Mouse (Mus musculus) brain, adult 2 months (tissue): Measurements from ENCODE around the gene Ucn3.
"Not testable (repeated sequence)": the region's sequence is repeated elsewhere in the genome, so short reads cannot be mapped to it uniquely, and the experiment has no call there.

Source experiments
- DNase-seq: peaks from one replicate; pipeline ENCODE4 v3.0.0; 2011; ENCODE audit warnings: low read depth, low spot score

Gene Ucn3

DNA sequence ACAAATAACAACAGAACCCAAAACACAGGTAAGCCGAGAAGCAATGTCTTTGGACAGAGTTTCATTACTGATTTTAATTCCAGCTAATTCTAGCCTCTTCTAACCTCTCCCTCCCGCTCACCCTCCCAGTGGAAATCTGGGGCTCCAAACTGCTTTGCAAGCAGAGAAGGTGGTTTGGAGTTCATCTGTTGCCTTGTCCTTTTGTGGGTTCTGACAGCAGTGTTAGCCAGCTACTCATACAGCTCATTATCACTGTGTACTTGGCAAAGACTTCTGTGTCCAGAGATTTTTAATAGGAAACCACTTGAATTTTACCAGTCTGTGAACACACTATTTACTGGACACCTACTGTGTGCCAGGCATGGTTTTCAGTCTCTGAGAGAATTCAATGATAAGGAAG, at the start of gene Ucn3:
Gene Ucn3, minus strand, starts transcription at position 101 of the 400 bp plus-strand sequence.
- DNase-seq = no peak

DNA sequence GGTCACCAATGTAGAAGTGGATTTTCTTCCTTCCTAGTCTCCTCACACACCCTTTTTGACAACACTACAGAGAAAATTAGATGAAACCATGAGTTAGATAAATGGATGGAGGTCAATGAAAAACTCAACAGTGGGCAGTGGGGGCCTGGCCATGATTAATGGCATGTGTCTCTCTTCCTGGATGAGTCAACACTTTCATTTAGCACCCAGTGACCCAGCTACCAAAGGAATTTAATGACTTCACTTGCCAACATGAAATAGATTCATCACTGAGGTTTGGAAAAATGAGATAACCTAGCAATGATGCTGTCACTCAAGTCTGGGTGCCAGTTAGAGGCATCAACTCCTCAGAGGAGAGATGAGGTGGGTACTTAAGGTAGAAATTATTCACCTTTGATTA, 46.9 kb upstream of the Ucn3 start:
- no peak for DNase-seq

DNA sequence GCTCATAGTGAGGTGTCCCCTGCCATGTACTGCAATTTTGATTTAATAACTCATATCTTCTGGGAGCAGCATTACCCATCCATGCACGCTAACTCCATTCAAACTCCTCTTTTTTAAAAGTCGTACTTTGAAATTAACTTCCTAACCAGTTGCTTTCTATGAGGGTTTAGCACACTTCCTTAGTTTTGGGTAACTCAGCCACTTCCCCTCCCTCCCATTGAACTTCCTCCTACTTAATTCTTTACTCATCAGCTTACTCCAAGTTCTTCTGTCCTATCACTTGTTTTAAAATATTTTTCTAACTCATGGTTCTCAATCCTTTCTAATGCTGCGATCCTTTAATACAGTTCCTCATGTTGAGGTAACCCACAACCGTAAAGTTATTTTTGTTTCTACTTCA, 23.7 kb upstream of the Ucn3 start:
- no peak for DNase-seq

DNA sequence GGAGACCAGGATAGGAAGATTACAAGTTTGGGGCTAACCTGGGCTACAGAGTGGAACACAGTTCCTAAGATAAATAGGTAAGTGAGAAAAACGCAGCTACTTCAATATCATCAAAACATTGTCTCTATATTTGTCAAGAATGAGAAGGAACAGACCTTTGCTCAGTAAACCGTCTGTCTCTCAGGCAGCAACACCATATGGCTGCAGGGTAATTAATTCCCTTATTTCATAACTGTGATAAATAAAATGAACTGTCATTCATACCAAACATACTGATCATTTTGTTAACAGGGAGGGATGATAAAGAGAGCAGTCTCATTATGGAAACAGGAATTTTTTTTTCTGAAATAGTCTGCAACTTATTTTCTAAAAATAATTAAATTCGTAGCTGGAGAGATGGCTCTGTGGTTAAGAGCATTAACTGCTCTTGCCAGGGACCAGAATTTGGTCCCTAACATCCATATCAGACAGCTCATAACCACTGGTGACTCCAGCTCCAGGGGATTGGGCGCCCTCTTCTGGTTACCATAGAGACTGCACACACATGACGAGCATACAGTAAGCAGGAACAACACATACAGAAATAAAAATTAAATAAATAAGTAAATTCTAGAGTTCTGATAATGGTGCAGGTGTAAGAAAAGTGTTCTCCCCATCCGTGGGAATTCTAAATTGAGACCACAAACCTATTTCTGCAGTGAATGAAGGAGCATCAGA, 6.2 kb upstream of the Ucn3 start:
- peak; percentile 5 for DNase-seq

DNA sequence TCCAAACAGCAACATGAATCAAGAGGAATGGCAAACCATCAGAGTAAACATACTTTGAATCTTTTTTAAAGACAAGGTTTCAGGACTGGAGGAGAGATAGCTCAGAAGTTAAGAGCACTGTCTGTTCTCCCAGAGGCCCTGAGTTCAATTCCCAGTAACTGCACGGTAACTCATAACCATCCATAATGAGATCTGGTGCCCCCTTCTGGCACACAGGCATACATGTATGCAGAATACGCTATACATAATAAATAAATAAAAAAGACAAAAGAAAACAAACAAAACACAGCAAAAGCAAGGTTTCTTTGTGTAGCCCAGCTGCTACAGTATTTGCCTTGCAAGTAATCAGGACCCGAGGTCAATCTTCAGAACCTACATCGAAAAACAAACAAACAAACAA, 4.3 kb upstream of the Ucn3 start:
- no peak for DNase-seq

DNA sequence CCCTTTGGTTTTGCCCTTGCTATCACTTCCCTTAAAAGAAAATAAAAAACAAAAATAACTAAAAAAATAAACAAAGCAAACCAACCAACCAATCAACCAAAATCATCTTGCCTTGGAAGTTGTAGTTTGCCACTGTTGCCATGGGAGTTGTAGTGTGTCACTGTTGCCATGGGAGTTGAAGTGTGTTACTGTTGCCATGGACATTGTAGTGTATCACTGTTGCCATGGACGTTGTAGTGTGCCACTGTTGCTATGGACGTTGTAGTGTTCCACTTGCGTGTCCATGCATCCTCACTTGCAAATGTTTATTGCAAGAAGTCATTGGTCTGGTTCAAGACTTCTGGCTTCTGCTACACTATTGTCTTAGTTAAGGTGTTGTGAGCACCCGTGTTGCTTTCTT, 2.1 kb upstream of the Ucn3 start:
- no peak for DNase-seq

DNA sequence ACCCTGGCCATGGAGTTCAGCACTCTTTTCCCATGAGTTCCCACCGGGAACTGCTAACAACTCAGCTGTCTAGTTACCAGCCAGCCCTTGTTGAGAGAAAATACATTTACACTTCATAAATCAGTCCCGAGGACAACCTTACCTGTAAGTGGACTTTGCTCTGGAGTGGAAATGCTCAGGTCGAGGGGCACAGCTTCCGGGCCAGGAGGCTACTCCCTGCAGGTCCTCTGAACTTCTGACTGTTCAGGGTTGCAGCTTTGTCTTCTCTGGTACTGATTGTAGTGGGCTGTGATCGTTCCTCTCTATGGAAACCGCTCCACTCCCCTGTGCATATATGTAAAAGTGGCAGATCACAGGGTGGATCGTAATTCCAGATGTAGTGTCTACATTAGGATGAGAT, 450 bp downstream of the Ucn3 start:
- DNase-seq = no peak

DNA sequence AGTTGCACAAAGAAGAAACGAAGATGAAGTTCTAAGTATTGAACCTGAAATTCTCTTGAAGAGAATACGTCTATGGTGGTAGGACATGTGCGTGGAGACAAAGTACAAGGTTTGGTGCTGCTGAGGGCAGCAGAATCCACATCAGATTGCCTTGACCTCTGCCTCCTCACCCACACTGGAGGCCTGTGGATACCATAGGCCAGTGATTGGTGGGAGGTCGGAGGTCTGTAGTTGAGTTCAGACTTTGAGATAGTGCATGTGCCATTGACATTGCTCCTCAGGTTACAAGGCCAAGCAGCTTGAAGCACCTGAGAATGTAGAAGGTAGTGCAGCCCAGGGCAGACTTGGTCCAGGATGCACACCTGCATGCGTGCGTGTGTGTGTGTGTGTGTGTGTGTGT, 19.1 kb downstream of the Ucn3 start:
- DNase-seq = no peak

DNA sequence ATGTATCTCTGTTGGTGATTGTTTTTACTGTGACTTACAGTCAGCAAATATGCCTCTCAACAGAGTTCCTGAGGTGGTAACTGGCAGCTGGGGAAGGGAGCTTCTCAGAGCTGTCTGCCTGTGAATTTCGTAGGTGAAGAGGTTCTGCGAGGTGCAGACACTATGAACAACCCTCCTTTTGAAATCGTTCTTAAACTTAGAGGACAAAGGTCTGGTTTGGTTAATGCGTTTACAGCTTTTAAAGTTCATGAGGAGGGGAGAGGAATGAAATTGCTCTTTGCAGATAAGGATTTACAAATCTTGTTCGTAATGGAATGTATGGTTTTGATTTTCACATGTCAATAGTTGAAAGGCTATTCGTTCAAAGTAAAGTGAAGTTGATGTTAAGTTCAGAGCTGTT, 19.5 kb downstream of the Ucn3 start:
- no peak for DNase-seq

DNA sequence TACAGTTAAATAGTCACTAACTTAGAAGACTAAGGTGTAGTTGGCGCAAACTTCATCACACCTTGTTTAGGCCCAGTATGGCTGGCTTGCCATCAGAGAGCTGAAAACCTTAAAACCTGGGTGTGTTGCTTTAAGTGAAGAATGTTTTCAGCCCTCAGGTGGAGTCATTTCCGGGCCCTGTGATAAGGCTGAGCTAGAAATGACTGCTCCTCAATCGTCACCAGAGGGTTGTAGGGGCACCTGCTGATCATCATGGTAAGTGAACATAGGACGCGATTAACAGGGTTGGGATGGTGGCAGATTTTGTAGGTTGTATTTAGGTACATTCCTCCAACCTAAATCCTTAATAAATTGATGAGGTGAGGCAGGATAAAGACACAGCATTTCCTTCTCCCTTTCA, 20.7 kb downstream of the Ucn3 start:
- DNase-seq = no peak

DNA sequence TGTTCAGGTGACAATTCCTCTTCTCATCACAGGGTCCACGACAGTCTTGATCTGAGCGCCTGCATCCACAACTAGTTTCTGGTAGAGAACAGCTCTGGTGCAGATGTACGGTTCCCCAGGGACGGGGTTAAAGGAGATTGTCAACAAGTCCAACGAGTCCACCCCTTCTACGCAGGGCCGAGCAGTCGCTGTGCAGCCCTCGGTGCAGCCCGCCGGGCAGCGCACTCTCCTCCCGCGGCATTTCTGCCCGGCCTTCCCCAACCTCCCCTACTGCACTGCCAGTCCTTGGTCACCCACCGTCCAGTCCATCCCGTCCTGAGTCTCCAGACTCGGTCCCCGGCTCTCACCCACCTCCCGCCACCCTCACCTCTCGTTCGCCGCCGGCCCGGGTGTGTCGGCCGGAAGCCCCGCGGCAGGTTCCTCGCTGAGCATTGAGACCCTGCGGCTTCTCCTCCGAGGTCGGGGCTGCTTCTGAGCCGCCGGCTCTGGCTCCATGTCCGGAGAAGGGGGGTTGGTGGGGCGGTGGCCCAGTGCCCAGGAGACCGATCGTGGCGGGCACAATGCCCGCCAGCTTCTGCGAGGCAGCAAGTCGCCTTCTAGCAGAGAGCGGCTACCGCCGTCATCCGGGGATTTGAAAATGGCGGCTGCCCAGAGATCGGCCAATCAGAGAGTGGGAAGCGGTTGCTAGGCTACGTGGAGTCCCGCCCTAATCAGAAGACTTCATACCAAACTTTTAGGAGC, 27.4 kb downstream of the Ucn3 start, which contains the start of the genes Net1 and Tubal3:
Gene Net1, minus strand, starts transcription at position 650 of the 741 bp plus-strand sequence.
Gene Tubal3, plus strand, starts transcription at position 704 of the 741 bp plus-strand sequence.
- peak; percentile 91 for DNase-seq

DNA sequence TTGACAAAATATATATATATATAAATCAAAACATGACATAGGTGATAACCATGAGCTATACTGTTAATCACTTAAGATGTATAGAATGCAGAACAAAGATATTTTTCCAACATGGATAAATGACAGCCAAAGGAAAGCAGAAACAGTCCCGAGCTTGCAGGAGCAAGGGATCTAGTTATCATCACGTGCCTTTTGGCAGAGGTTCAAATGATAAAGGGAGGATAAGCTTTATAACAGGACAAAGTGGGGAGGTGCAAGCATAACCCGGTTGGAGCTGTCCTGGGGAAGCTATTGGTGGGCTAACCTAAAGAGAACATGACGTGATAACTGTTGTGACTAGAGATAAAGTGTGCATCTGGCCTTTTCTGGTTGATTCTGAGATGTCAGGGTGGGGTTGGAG, 31.6 kb downstream of the Ucn3 start:
- DNase-seq = no peak

DNA sequence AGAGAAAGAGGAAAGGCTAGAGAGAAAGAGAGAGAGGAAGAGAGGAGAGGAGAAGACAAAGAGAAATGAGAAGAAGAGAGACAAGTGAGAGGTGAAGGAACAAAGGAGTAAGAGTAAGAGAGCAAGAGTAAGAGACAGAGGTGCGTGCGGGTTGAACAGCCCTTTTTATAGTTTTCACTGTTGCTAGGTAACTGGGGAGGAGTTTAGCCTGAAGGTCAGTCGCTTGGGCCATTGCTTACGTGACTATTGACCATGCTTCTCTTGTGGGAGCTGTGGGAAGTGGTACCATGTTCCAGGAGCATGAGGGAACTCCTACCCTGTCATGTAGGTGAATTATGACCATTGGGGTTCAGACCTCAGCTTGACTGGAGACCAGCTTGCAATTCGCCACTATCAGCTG, 34.8 kb downstream of the Ucn3 start:
- DNase-seq = no peak

DNA sequence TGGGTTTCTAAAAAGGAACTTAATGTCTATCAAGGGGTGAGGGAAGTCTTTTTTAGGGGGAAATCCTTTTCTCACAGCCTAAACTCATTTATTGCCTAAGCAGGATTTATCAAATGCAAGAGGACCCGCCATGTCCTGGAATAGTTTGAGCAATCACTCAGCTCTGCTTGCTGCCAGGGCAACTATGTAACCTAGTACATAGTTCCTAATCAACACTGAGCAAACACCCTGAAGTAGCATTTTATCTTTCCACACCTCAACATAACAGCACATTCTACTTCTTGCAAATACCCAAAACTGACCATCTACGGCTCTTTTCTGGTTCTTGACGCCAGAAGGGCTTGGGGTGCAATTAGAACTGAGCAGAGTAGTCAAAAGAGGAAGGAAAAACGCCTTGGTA, 36.9 kb downstream of the Ucn3 start:
- DNase-seq = no peak

DNA sequence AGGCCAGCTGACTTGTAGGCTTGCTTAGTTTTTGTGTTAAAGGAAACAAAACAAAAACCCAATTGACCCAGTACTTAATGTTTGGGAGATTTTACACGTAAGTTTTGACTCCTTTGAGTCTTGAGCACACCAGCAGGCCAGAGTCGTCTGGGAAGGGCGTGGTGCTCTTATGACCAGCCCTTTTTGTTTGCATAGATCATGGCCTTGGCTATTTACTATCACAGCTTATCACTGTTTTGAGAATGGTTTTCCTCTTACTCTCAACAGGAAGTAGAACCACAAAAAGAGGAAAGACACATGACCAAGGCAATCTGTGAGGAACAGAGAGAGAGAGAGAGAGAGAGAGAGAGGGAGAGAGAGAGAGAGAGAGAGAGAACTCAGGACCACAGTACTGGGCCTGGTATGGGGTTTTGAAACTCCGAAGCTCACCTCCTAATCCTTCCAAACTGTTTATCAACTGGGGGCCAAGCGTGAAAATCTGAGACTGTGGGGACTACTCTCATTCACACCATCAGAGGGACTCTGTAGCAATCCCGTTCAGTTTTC, 37.9 kb downstream of the Ucn3 start:
- DNase-seq = no peak

DNA sequence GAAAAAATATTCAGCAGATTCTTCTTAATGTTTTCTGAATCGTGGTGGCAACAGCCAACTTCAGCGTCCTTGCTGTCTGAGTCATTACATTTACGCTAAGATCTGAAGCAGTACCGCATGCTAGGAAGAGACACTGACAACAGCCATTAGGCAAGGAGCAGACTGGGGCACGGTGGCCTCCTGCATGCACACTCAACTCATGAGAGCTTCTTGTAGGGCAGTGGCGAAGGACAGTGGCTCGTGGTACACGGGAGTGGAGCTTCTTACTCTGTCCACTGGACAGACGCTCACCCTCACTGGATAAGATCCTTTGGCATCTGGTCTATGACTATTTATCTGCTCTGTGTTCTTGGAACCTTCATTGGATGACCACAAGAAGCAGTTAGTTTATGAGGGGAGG, 45.8 kb downstream of the Ucn3 start:
- DNase-seq = no peak

DNA sequence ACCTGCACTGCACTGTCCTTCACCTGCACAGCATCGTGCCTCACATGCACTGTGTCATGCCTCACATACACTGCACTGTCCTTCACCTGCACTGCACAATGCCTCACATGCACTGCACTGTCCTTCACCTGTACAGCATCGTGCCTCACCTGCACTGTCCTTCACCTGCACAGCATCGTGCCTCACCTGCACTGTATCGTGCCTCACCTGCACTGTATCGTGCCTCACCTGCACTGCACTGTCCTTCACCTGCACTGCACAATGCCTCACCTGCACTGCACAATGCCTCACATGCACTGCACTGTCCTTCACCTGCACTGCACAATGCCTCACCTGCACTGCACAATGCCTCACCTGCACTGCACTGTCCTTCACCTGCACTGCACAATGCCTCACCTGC, 46.9 kb downstream of the Ucn3 start:
- not testable (repeated sequence) for DNase-seq

DNA sequence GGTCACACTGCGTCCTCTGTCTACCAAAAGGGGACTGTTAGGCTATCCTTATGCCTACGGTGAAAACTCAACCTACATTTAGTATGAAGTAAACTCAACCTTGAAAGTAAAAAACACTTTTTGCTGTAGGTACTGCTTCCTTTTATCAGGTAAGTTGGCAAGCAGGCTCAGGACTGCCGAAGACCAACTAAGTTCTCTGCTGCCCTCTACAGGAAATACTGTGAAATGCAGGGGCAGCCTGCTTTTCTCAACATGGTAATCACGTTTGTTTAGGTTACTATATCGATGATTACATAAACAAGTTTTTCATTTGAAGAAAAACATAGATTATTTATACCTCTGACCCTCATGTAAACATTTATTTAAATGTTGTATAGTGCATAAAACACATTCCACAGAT, 48.2 kb downstream of the Ucn3 start:
- DNase-seq = peak; percentile 89

DNA sequence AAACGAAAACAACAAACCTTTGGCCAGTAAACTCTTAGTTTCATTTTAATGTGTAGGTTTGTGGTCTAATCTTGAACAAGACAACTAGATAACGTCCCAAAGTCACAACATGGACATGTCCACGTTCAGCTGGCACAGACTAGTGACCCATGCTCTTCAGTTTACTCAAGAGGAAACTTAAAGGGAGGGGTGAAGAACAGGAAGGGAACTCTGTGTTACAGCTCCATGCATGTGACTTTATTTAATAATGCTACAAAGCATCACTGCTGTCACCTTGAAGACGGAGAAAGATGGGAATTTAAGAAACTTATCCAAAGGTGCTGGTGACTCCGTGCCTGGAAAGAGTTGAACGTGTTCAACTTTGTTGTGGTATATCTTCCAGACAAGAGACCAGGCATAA, 49.1 kb downstream of the Ucn3 start:
- no peak for DNase-seq

DNA sequence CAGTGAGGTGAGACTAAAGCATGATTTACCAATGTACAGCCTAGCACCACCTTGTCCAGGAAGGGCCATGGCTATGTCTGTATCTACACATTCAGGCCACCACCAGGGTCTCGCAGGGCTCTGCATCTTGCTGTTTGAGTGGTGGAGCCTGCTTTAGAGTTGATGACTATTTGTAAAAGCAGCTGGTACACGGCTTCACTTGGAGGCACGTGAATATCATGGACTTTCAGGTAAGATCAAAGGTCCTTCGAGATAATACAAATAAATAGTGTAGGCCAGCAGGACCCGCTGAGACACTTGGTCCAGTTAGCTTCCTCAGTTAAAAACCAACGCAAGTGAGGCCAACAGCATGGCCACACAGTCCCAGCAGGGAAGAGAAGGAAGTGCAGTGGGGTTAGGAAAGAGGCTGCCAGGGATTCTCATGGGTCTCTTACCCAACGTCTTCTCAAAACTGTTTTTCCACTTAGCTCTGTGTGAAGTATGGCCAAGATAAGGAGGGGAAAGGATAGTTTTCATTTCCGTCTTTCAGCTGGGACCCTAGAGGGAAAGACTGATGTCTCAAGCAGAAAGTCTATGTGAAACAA, 49.7 kb downstream of the Ucn3 start:
- no peak for DNase-seq

DNA sequence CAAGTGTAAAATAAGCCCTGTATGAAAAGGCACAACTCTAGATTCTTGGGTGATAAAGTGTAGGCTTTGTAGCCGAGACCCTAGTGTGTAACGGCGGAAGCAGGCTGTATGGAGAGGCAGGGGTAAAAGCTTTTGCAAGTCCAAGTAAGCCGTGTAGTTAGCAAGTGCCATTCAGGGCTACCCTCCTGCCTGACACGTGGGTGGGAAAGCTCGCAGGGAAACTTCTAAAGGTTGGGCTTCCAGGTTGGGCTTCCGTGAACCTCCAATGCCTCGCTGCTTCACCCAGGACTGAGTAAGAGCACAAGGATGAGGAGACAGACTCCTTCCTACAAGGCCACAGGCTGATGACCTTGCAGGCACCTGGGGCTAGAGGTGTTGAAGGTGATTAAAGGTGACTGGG, 50.6 kb downstream of the Ucn3 start:
- DNase-seq = no peak

DNA sequence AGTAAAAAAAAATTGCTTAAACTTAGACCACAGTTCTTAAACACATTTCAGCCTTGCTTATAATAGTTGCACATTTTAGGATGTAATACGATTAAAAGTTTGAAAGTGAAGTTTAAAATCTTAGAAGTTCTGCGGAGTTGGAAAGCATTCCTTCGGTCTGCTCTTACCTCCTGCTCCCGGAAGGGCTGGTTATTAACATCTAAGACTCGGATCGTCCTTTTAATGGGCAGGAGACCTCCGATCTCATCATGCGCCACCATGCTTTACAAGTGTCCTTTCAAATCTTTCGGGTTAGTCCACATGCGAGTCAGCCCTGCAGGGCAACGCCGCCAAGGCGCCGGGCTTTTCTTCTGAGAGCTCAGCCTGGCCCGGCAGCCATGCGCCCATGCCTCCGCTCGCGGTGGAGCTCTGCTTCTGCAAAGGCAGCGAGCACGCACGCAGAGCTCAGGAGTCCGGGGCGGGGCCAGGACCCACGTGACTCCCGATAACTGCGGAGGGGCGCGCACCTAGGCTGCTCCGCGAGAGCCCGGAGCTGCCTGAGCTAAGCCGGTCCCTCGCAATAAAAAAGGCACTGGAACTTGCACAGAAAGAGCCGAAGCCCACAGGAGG, 51.9 kb downstream of the Ucn3 start:
- peak; percentile 94 for DNase-seq
